Mouse (Mus musculus): ENCODE measurements around the gene Thada. TPM values are rescaled to one million over a fixed set of nuclear protein-coding genes. Genes with fewer than 3 reads are reported as not detected.

Gene Thada
- polyA plus RNA-seq, 2 experiments: 9.1 to 9.7 TPM

DNA sequence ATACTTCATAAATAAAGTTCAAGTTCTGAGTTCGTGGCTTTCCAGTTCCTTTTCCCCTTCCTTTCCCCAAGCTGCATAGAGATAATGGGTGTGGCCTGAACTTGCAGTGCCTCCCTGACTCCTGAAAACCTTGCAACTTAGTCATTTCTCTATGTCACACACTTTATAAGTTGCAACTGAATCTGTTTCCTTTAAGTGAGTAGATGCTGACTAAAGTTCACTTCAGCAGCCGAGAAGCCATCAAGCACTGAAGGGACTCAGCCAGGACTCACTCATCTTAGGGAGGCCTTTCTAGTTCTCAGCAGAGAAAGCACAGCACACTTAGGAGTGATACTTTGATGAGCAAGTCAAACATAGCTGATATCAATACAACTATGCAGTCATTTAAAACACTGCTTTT lies 137.5 kb downstream of the Thada start:
- no peak for ATAC-seq (ENCODE audit: low FRiP score, low read depth)
- whole genome bisulfite sequencing: 74% methylated on average over 2 of the region's 2 CpGs
- Histone ChIP-seq H3K27ac (replicated peaks; ENCODE audit: low read depth, low read length) (no peak overlapping the region), H3K9me3 (ENCODE audit: control insufficient read depth, low read length) (no peaks in the 10 kb centered on the region), H3K4me3 (replicated peaks; ENCODE audit: low read length) (no peak overlapping the region), H3K27me3 (ENCODE audit: control insufficient read depth, insufficient read depth, low read length) (no peaks in the 10 kb centered on the region), H3K4me2 (replicated peaks; ENCODE audit: low read depth, low read length, severe bottlenecking) (no peak overlapping the region), H3K36me3 (ENCODE audit: control insufficient read depth, insufficient read depth, low read length) (peaks cover 17% of the 10 kb centered on the region), H3K9ac (ENCODE audit: low read depth, low read length, severe bottlenecking) (no peak overlapping the region), H3K4me1 (ENCODE audit: control insufficient read depth, insufficient read depth, low read length) (peaks cover 5% of the 10 kb centered on the region; the same call in 1 of the 2 replicates)
- no peak for DNase-seq (ENCODE audit: low spot score)
- TF ChIP-seq POLR2A (IDR thresholded peaks at IDR 0.05; ENCODE audit: borderline replicate concordance, extremely low read depth, insufficient read depth, insufficient read length): no peak

DNA sequence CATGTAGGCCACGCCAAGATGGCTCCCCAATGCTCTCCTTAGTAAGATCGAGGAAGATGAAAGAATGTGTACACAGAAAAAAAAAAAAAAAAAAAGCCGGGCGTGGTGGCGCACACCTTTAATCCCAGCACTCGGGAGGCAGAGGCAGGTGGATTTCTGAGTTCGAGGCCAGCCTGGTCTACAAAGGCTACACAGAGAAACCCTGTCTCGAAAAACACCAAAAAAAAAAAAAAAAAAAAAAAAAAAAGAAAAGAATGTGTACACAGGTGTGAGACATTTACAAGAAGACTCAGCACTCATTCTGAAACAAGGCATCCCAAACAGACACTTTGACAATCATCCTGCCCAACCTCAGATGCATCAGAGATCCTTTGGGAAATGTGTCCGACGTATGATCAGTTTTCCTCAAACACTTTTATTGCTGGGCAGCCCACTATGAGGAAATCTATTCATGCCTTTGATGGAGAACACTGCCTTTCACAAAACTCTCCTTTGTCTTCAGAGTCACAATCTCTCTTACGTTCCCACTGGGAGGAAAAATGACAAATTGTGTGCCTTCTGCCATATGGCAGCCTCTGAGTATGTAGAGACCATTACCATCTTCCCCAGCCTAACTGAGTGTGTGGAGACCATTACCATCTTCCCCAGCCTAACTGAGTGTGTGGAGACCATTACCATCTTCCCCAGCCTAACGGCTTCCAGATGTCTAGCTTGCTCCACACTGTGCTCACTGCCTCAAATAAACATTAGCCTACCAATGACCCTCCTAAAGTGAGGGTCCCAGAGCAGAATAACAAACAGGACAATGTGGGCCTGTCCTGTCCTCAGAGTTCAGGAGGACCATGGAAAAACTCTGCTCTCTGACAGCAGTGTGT lies 138.7 kb downstream of the Thada start:
- no peak overlapping the region for H3K4me3 ChIP-seq (replicated peaks; ENCODE audit: low read length)
- no peak for TF ChIP-seq POLR2A (IDR thresholded peaks at IDR 0.05; ENCODE audit: borderline replicate concordance, extremely low read depth, insufficient read depth, insufficient read length)
- H3K27me3 ChIP-seq (ENCODE audit: control insufficient read depth, insufficient read depth, low read length): no peaks in the 10 kb centered on the region
- H3K27ac ChIP-seq (replicated peaks; ENCODE audit: low read depth, low read length): no peak overlapping the region
- peaks cover 5% of the 10 kb centered on the region; the same call in 1 of the 2 replicates for H3K4me1 ChIP-seq (ENCODE audit: control insufficient read depth, insufficient read depth, low read length)
- H3K4me2 ChIP-seq (replicated peaks; ENCODE audit: low read depth, low read length, severe bottlenecking): no peak overlapping the region
- H3K9ac ChIP-seq (ENCODE audit: low read depth, low read length, severe bottlenecking): no peak overlapping the region
- H3K9me3 ChIP-seq (ENCODE audit: control insufficient read depth, low read length): no peaks in the 10 kb centered on the region
- peaks cover 10% of the 10 kb centered on the region; the same call in 1 of the 2 replicates for H3K36me3 ChIP-seq (ENCODE audit: control insufficient read depth, insufficient read depth, low read length)
- ATAC-seq (ENCODE audit: low FRiP score, low read depth) (peak; percentile 37; the same call in 1 of the 2 replicates), DNase-seq (ENCODE audit: low spot score) (no peak)
- WGBS: 68% methylated on average over 10 of the region's 12 CpGs

DNA sequence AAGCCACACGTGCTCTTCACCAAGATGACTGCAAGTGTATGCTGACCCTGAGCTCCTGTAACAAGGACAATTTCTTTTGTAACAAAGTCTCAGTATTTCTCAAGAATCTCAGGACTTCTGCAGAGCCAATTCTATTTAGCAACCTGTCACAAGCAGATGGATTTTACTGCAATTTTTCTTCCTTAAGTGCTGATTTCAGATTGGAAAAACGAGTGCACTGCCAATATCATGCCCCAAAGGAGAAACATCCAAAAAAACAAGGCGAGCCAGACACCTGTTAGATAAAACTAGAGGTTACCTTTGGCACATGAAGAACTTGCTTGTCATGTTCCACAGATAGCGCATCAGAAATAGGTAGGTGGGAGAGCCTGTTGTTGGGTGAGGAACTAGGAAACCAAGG lies 143.8 kb downstream of the Thada start:
- Histone ChIP-seq H3K4me3 (replicated peaks; ENCODE audit: low read length) (no peak overlapping the region), H3K9me3 (ENCODE audit: control insufficient read depth, low read length) (no peaks in the 10 kb centered on the region), H3K4me1 (ENCODE audit: control insufficient read depth, insufficient read depth, low read length) (peaks cover 5% of the 10 kb centered on the region; the same call in 1 of the 2 replicates), H3K4me2 (replicated peaks; ENCODE audit: low read depth, low read length, severe bottlenecking) (no peak overlapping the region), H3K27me3 (ENCODE audit: control insufficient read depth, insufficient read depth, low read length) (no peaks in the 10 kb centered on the region), H3K9ac (ENCODE audit: low read depth, low read length, severe bottlenecking) (no peak overlapping the region), H3K36me3 (ENCODE audit: control insufficient read depth, insufficient read depth, low read length) (no peaks in the 10 kb centered on the region; the same call in 1 of the 2 replicates), H3K27ac (replicated peaks; ENCODE audit: low read depth, low read length) (no peak overlapping the region)
- ATAC-seq (ENCODE audit: low FRiP score, low read depth): no peak
- 72% methylated on average over 4 of the region's 4 CpGs for WGBS
- no peak for DNase-seq (ENCODE audit: low spot score)
- TF ChIP-seq POLR2A (IDR thresholded peaks at IDR 0.05; ENCODE audit: borderline replicate concordance, extremely low read depth, insufficient read depth, insufficient read length): no peak

DNA sequence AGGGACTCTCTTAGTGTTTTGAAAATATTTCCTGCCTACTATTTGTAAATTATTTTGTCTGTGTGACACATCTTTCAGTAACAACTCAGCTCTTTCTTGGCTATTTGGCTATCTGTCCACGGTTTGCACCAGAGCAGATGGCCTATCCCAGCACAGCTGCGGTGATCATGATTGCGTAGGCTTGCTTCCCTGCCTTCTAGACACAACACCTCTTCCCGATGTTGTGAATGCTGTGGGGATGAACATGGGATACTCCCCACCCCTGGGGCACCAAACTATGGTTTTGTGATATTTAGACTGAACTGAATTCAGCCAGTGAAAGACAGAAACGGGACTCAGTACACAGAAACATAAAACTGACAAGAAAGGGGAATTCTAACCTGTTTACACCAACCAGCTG lies 144.7 kb downstream of the Thada start:
- H3K9ac ChIP-seq (ENCODE audit: low read depth, low read length, severe bottlenecking): no peak overlapping the region
- H3K9me3 ChIP-seq (ENCODE audit: control insufficient read depth, low read length): no peaks in the 10 kb centered on the region
- H3K36me3 ChIP-seq (ENCODE audit: control insufficient read depth, insufficient read depth, low read length): no peaks in the 10 kb centered on the region; the same call in 1 of the 2 replicates
- peaks cover 5% of the 10 kb centered on the region; the same call in 1 of the 2 replicates for H3K4me1 ChIP-seq (ENCODE audit: control insufficient read depth, insufficient read depth, low read length)
- H3K4me3 ChIP-seq (replicated peaks; ENCODE audit: low read length): no peak overlapping the region
- ATAC-seq (ENCODE audit: low FRiP score, low read depth) (no peak), DNase-seq (ENCODE audit: low spot score) (no peak)
- H3K27me3 ChIP-seq (ENCODE audit: control insufficient read depth, insufficient read depth, low read length): no peaks in the 10 kb centered on the region
- no peak overlapping the region for H3K27ac ChIP-seq (replicated peaks; ENCODE audit: low read depth, low read length)
- 87% methylated on average over 5 of the region's 5 CpGs for WGBS
- no peak overlapping the region for H3K4me2 ChIP-seq (replicated peaks; ENCODE audit: low read depth, low read length, severe bottlenecking)
- TF ChIP-seq POLR2A (IDR thresholded peaks at IDR 0.05; ENCODE audit: borderline replicate concordance, extremely low read depth, insufficient read depth, insufficient read length): no peak

DNA sequence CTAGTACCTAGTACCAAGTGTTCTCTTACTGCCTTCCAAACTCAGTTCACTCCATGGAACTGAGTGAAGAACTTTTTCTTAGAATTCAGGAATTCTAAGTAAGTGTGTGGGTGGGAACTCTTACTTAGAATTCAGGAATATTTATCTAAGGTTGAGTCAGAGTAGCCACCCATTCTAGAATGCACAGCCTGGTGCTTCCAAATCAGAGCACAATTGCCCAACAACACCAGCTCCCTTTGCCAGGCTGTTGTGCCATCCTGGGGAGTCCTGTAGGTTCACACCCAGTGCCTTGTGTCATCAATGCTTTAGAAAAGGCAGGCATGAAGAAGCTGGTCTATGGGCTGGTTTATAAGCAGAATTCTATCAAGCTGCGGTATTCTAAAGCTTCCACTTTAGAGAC lies 145.4 kb downstream of the Thada start:
- no peaks in the 10 kb centered on the region for H3K9me3 ChIP-seq (ENCODE audit: control insufficient read depth, low read length)
- no peak overlapping the region for H3K9ac ChIP-seq (ENCODE audit: low read depth, low read length, severe bottlenecking)
- ATAC-seq (ENCODE audit: low FRiP score, low read depth) (no peak), DNase-seq (ENCODE audit: low spot score) (no peak)
- no peak overlapping the region for H3K4me2 ChIP-seq (replicated peaks; ENCODE audit: low read depth, low read length, severe bottlenecking)
- H3K4me3 ChIP-seq (replicated peaks; ENCODE audit: low read length): no peak overlapping the region
- 95% methylated on average over 1 of the region's 1 CpGs for WGBS
- peaks cover 5% of the 10 kb centered on the region; the same call in 1 of the 2 replicates for H3K4me1 ChIP-seq (ENCODE audit: control insufficient read depth, insufficient read depth, low read length)
- no peak overlapping the region for H3K27ac ChIP-seq (replicated peaks; ENCODE audit: low read depth, low read length)
- H3K36me3 ChIP-seq (ENCODE audit: control insufficient read depth, insufficient read depth, low read length): no peaks in the 10 kb centered on the region
- H3K27me3 ChIP-seq (ENCODE audit: control insufficient read depth, insufficient read depth, low read length): no peaks in the 10 kb centered on the region
- TF ChIP-seq POLR2A (IDR thresholded peaks at IDR 0.05; ENCODE audit: borderline replicate concordance, extremely low read depth, insufficient read depth, insufficient read length): no peak
